Mouse (Mus musculus) heart, postnatal 14 days (tissue): Measurements from ENCODE around the gene Gpr61. TPM values are rescaled to one million over a fixed set of nuclear protein-coding genes. Genes with fewer than 3 reads are reported as not detected.

Experiments used
- DNase-seq, 2 experiments: peaks; one replicate each; pipeline ENCODE4 v3.0.0; 2021 to 2022
- intact Hi-C: fragments of 180-260 bp; cut with DNase I; formaldehyde crosslinking; loops from one replicate; pipeline ENCODE4 v1.15.1; 2025
- total RNA-seq, 2 experiments: library from RNA; stranded (reverse); gene quantifications; 2 replicates each; pipeline ENCODE4 v1.2.3; 2021

Gpr61 gene
- total RNA-seq, 2 experiments from 2014 or later = not detected

- intact Hi-C loops = no loop called here
- no peak for DNase-seq
Measured at GRCm38 (mm10) chr3:108180514-108180913, 25.8 kb upstream of the Gpr61 start.

- DNase-seq = no peak
- intact Hi-C loops = no loop called here
Measured at GRCm38 (mm10) chr3:108178756-108179715, 24.4 kb upstream of the Gpr61 start.

GRCm38 (mm10) chr3:108174672-108175531, 20.2 kb upstream of the Gpr61 start:
- intact Hi-C loops = no loop called here
- DNase-seq = peak; percentile 41 to 51

GRCm38 (mm10) chr3:108169199-108169598, 14.5 kb upstream of the Gpr61 start:
- intact Hi-C loops = loop anchor here (5.0 kb wide), 1 partner anchor 108 kb away; no protein-coding TSS in a partner anchor
- DNase-seq = no peak

GRCm38 (mm10) chr3:108167499-108167898, 12.8 kb upstream of the Gpr61 start:
- intact Hi-C loops = loop anchor here (5.0 kb wide), 1 partner anchor 110 kb away; no protein-coding TSS in a partner anchor
- DNase-seq = peak in 1 of 2 experiments; percentile 35

- intact Hi-C loops = loop anchor here (5.0 kb wide), 1 partner anchor 111 kb away; no protein-coding TSS in a partner anchor
- peak; percentile 55 to 61 for DNase-seq
Measured at GRCm38 (mm10) chr3:108166486-108167211, 12.0 kb upstream of the Gpr61 start.

GRCm38 (mm10) chr3:108165532-108166315, 11.0 kb upstream of the Gpr61 start:
- intact Hi-C loops = loop anchor here (5.0 kb wide), 1 partner anchor 112 kb away; no protein-coding TSS in a partner anchor
- DNase-seq = peak; percentile 25 to 29

GRCm38 (mm10) chr3:108164807-108165206, 10.1 kb upstream of the Gpr61 start:
- intact Hi-C loops = loop anchor here (1.0 to 5.0 kb wide), 4 partner anchors 39 to 222 kb away; partner anchors contain the start of gene Psma5
- peak; percentile 73 to 88 for DNase-seq

- DNase-seq = no peak
- intact Hi-C loops = loop anchor here (1.0 to 5.0 kb wide), 3 partner anchors 40 to 223 kb away; partner anchors contain the start of gene Psma5
Measured at GRCm38 (mm10) chr3:108164091-108164490, 9.4 kb upstream of the Gpr61 start.

GRCm38 (mm10) chr3:108158383-108159037, 3.8 kb upstream of the Gpr61 start:
- DNase-seq = peak in 1 of 2 experiments; percentile 25
- intact Hi-C loops = no loop called here

- DNase-seq = no peak
- intact Hi-C loops = no loop called here
Measured at GRCm38 (mm10) chr3:108152290-108152689, 2.4 kb downstream of the Gpr61 start.

- DNase-seq = peak; percentile 87 to 92
- intact Hi-C loops = loop anchor here (1.0 to 10.0 kb wide), 6 partner anchors 77 to 453 kb away; partner anchors contain the start of gene Ahcyl1
Measured at GRCm38 (mm10) chr3:108147386-108148235, 7.1 kb downstream of the Gpr61 start.

- DNase-seq = no peak
- intact Hi-C loops = loop anchor here (2.0 to 10.0 kb wide), 5 partner anchors 194 to 452 kb away; partner anchors contain the start of gene Ahcyl1
Measured at GRCm38 (mm10) chr3:108146671-108147070, 8.0 kb downstream of the Gpr61 start.

- DNase-seq = peak; percentile 89 to 91
- intact Hi-C loops = loop anchor here (2.0 to 10.0 kb wide), 5 partner anchors 193 to 451 kb away; partner anchors contain the start of gene Ahcyl1
Measured at GRCm38 (mm10) chr3:108145534-108146445, 8.9 kb downstream of the Gpr61 start, which contains the start of gene Gnai3. Gene Gnai3 (minus strand): TSS chr3:108146146.

GRCm38 (mm10) chr3:108140786-108141185, 13.9 kb downstream of the Gpr61 start:
- DNase-seq = no peak
- intact Hi-C loops = loop anchor here (10.0 kb wide), 1 partner anchor 446 kb away; the partner anchor contains the start of gene Ahcyl1

GRCm38 (mm10) chr3:108139113-108139512, 15.6 kb downstream of the Gpr61 start:
- no peak for DNase-seq
- intact Hi-C loops = no loop called here
